Mouse (Mus musculus): Measurements from ENCODE around the gene Lpcat2. TPM values are rescaled to one million over a fixed set of nuclear protein-coding genes. Genes with fewer than 3 reads are reported as not detected.

Gene Lpcat2
- polyA plus RNA-seq, 1 experiment from 2014 or later = 8.9 TPM

DNA sequence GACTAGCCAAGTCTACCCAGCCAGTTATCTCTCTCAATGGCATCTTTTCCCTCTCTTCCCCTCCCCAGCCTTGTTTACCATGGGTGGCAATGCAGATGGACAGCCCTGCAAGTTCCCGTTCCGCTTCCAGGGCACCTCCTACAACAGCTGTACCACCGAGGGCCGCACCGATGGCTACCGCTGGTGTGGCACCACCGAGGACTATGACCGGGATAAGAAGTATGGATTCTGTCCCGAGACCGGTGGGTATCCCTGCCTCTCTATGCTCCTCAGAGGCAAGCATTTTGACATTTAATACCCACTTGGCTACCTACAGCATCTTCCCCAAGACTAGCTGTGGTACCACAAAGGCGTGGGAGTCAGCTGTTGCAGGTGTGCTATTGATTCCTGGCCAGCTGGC is 19.2 kb upstream of the Lpcat2 start:
- H3K9ac ChIP-seq = no peak overlapping the region
- WGBS = 94% methylated on average over 11 of the region's 11 CpGs
- H3K27ac ChIP-seq = no peak overlapping the region
- H3K9me3 ChIP-seq = no peaks in the 10 kb centered on the region
- H3K4me3 ChIP-seq = no peak overlapping the region
- H3K27me3 ChIP-seq (replicated peaks) = no peaks in the 10 kb centered on the region
- no peaks in the 10 kb centered on the region for H3K4me1 ChIP-seq
- H3K4me2 ChIP-seq = no peak overlapping the region
- no peaks in the 10 kb centered on the region for H3K36me3 ChIP-seq (replicated peaks)
- ATAC-seq (replicated peaks) = no peak

DNA sequence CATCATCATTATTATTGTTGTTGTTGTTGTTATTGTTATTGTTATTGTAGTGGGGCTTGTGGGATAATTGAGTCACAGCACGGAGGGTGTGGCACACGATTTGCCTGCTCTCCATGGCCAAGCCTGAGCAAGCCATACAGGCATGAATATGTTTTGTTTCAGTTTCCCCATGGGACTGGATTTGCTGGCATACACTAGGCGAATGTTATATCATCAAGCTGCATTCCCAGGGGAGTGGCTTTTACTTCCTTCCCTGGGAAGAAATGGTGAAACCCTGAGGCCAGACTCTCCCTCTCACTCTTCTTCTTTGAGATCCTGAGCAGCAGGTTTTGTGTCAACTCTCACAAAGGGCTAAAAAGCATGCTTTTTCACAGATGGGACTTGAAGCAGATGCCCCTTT is 16.5 kb upstream of the Lpcat2 start:
- H3K4me2 ChIP-seq = no peak overlapping the region
- no peak overlapping the region for H3K9ac ChIP-seq
- no peak overlapping the region for H3K27ac ChIP-seq
- H3K27me3 ChIP-seq (replicated peaks) = no peaks in the 10 kb centered on the region
- H3K4me3 ChIP-seq = no peak overlapping the region
- WGBS = 78% methylated on average over 3 of the region's 3 CpGs
- H3K36me3 ChIP-seq (replicated peaks) = no peaks in the 10 kb centered on the region
- H3K9me3 ChIP-seq = no peaks in the 10 kb centered on the region
- no peaks in the 10 kb centered on the region for H3K4me1 ChIP-seq
- ATAC-seq (replicated peaks) = no peak

DNA sequence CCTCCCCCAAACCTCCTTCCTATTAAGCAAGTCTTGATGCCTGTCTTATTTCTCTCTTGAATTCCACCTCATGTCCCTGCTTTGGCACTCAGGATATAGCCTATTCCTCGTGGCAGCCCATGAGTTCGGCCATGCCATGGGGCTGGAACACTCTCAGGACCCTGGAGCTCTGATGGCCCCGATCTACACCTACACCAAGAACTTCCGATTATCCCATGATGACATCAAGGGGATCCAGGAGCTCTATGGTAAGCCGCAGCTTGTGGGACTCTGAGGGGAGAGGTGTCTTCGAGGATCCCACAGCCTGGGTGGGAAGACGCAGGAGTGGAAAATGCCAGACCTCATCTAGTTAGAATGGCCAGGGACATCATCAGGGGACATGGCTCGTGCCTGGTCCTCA is 16.0 kb upstream of the Lpcat2 start:
- no peak overlapping the region for H3K4me3 ChIP-seq
- 95% methylated on average over 8 of the region's 8 CpGs for WGBS
- H3K9me3 ChIP-seq = no peaks in the 10 kb centered on the region
- H3K27ac ChIP-seq = no peak overlapping the region
- no peak for ATAC-seq (replicated peaks)
- no peaks in the 10 kb centered on the region for H3K36me3 ChIP-seq (replicated peaks)
- no peaks in the 10 kb centered on the region for H3K4me1 ChIP-seq
- no peak overlapping the region for H3K9ac ChIP-seq
- no peaks in the 10 kb centered on the region for H3K27me3 ChIP-seq (replicated peaks)
- H3K4me2 ChIP-seq = no peak overlapping the region

DNA sequence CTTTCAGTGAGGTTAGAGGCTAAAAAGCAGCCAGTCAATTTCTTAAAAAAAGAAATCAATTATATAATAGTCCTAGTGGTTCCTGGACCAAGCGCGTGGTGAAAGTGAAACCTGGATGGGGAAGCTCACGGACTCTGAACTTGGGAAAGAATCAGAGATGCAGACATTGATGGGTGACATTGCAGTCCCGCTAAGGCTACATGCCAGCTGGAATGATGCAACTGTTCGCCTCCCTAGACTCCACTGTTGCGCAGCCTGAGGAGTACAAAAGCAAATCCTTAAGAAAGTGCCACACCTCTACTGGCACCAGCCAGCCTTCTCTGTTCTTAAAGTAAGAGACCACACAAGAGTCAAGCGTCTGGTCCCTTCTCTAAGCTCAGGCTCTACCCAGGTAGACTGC is 15.3 kb upstream of the Lpcat2 start:
- ATAC-seq (replicated peaks) = no peak
- Histone ChIP-seq H3K4me3 (no peak overlapping the region), H3K36me3 (replicated peaks) (no peaks in the 10 kb centered on the region), H3K9ac (no peak overlapping the region), H3K4me2 (no peak overlapping the region), H3K4me1 (no peaks in the 10 kb centered on the region), H3K27me3 (replicated peaks) (no peaks in the 10 kb centered on the region), H3K27ac (no peak overlapping the region), H3K9me3 (no peaks in the 10 kb centered on the region)
- 91% methylated on average over 7 of the region's 7 CpGs for WGBS

DNA sequence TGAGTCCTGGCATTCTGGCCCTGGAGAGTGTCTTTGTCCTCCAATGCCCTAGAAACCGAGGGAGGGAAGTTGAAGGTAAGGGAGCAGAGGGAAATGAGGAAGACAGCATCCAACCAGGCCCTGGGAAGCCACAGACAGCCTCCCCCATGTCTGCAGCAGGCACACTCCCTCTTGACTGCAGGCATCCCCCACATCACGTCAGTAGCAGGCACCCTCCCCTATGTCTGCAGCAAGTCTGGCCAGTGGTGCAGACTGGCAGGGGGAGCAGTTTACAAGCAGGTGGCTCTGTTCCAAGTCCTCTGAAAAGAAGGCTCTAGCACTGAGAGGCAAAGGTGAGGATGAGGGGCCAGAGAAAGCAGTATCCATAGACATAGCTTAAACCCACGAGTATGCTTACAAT is 8.5 kb upstream of the Lpcat2 start:
- peak; percentile 52; the same call in 1 of the 2 replicates for ATAC-seq (replicated peaks)
- Histone ChIP-seq H3K27me3 (replicated peaks) (no peaks in the 10 kb centered on the region), H3K4me3 (no peak overlapping the region), H3K27ac (0 out of 2 replicates have a peak overlapping the region, but pooled peaks have one; percentile 8), H3K4me2 (no peak overlapping the region), H3K9ac (no peak overlapping the region), H3K36me3 (replicated peaks) (no peaks in the 10 kb centered on the region), H3K9me3 (no peaks in the 10 kb centered on the region), H3K4me1 (peaks cover 3% of the 10 kb centered on the region; the same call in 1 of the 2 replicates)
- 22% methylated on average over 3 of the region's 3 CpGs for WGBS

DNA sequence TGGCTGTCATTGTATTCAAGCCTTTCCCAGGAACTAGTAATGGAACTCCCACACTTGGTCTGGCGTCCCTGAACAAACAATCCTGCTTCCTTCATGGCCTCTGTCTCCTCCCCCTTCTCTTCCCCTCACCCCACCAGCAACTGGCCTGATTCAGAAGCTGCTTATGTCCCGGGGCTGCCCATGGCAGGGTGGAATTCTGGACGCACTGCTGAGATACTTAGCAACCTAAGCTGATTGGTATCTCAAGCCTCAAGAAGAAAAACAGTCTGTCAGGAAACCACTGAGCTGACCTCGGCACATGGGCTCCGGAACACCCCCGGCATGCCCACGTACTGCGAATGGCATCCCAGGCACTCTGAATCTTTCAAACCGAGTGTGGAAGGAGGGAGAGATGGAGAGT is 7.8 kb upstream of the Lpcat2 start:
- no peak overlapping the region for H3K9ac ChIP-seq
- peak; percentile 72; the same call in 1 of the 2 replicates for ATAC-seq (replicated peaks)
- no peaks in the 10 kb centered on the region for H3K9me3 ChIP-seq
- H3K4me3 ChIP-seq = no peak overlapping the region
- no peaks in the 10 kb centered on the region for H3K27me3 ChIP-seq (replicated peaks)
- H3K4me1 ChIP-seq = peaks cover 3% of the 10 kb centered on the region; the same call in 1 of the 2 replicates
- no peaks in the 10 kb centered on the region for H3K36me3 ChIP-seq (replicated peaks)
- no peak overlapping the region for H3K27ac ChIP-seq
- WGBS = 39% methylated on average over 9 of the region's 9 CpGs
- no peak overlapping the region for H3K4me2 ChIP-seq

DNA sequence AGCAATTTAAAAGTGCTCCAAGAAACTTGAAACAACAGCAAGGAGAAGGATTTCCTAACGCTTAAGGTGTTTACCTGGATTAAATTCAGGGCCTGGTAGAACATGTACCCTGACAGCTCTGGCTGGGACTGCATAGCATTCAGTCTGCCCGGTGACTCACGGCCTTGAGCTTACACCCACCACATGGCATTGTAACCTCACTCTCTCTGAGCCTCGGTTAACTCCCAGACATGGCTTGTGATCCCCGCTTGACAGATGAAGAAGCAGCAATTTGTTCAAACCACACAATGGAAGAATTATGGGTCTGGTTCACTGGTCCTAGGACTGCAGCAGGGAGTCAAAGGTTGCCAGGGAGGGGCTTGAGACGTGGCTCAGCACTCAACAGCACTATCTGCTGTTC is 5.9 kb upstream of the Lpcat2 start:
- ATAC-seq (replicated peaks) = no peak
- Histone ChIP-seq H3K36me3 (replicated peaks) (no peaks in the 10 kb centered on the region), H3K27ac (no peak overlapping the region), H3K9ac (no peak overlapping the region), H3K4me2 (no peak overlapping the region), H3K4me3 (no peak overlapping the region), H3K27me3 (replicated peaks) (peaks cover 1% of the 10 kb centered on the region; the same call in 1 of the 2 replicates), H3K4me1 (peaks cover 3% of the 10 kb centered on the region; the same call in 1 of the 2 replicates), H3K9me3 (no peaks in the 10 kb centered on the region)
- WGBS = 65% methylated on average over 6 of the region's 6 CpGs

DNA sequence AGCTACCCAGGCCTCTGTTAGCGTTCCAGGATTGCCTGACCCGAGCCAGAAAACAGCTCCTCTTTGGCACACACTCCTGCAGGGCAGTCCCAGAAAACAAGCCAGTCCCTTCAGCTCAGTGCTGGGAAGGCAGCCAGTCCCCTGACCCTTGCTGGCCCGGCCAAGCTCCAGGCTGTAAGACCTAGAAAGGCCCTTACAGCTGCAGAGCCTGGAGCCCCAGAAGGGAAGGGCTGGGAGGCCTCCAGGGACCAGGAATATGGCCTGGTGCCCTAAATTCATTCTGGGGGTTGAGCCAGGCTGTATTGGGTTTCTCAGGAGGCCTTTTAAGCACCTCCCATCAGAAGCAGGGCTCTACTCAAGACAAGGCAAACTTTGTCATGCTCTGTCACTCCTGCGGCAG is 4.9 kb upstream of the Lpcat2 start:
- peaks cover 3% of the 10 kb centered on the region; the same call in 1 of the 2 replicates for H3K4me1 ChIP-seq
- no peak overlapping the region for H3K4me2 ChIP-seq
- H3K27ac ChIP-seq = no peak overlapping the region
- 70% methylated on average over 4 of the region's 4 CpGs for WGBS
- no peak overlapping the region for H3K9ac ChIP-seq
- H3K4me3 ChIP-seq = no peak overlapping the region
- no peaks in the 10 kb centered on the region for H3K9me3 ChIP-seq
- H3K27me3 ChIP-seq (replicated peaks) = peaks cover 4% of the 10 kb centered on the region; the same call in 1 of the 2 replicates
- H3K36me3 ChIP-seq (replicated peaks) = no peaks in the 10 kb centered on the region
- peak; percentile 61 for ATAC-seq (replicated peaks)

DNA sequence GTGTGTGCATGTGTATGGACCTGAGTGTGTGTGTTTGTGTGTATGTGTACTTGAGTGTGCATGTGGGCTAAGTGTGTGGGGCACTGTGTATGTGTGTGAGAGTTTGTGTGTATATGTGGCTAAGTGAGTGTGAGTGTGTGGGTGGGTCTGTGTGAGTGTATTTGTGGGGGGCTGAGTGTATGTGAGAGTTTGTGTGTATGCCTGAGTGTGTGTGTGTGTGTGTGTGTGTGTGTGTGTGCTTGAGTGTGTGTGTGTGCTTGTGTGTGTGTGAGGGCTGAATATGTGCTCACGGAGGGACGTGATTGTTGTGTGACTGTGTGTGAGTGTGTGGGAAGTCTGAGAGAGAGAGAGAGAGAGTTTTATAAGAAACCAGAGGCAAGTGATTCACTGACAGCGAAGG is 3.8 kb upstream of the Lpcat2 start:
- H3K9me3 ChIP-seq = no peaks in the 10 kb centered on the region
- peaks cover 8% of the 10 kb centered on the region; the same call in 1 of the 2 replicates for H3K4me1 ChIP-seq
- no peaks in the 10 kb centered on the region for H3K36me3 ChIP-seq (replicated peaks)
- H3K4me2 ChIP-seq = no peak overlapping the region
- no peak overlapping the region for H3K4me3 ChIP-seq
- H3K27me3 ChIP-seq (replicated peaks) = peaks cover 4% of the 10 kb centered on the region; the same call in 1 of the 2 replicates
- WGBS = 89% methylated on average over 3 of the region's 3 CpGs
- no peak overlapping the region for H3K9ac ChIP-seq
- no peak overlapping the region for H3K27ac ChIP-seq
- ATAC-seq (replicated peaks) = no peak

DNA sequence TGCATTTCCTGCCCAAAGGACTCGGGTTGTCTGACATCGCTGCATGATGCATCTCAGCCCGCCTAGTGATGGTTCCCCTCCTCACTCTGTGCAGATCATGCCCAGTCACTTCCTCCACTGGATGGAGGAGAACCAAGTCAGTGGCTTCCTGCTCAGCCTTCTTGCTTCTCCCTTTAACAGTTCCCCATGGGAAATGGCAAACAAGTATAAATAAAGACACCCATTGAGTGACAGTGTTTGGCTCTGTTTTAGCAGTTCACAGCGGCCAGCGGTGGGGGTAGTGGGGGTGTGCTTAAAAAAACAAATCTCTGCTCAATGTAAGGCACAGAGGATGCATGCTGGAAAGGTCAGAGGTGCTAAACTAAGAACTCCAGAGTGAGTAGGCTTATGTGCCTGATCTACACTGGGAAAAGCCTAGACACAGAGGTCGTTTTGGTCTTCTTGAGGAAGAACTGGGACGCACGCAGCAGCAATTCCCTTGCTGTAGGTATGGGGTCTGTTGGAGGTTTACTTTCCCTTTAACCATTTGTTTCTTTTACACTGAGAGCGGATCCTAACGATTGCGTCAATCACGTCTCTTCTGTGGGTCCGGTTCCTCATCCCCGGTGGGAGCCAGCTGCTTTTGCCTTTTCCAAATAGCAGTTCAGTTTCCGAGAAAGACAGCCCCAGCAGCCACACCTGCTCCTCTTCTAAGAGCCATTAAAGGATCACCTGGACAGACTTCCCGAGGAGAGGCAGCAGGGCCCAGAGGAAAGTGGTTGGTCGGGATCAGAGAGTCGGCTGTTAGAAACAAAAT is 1.8 kb upstream of the Lpcat2 start:
- Histone ChIP-seq H3K9ac (no peak overlapping the region), H3K9me3 (no peaks in the 10 kb centered on the region), H3K4me1 (peaks cover 5% of the 10 kb centered on the region; the same call in 1 of the 2 replicates), H3K27ac (no peak overlapping the region), H3K27me3 (replicated peaks) (peaks cover 4% of the 10 kb centered on the region; the same call in 1 of the 2 replicates), H3K36me3 (replicated peaks) (no peaks in the 10 kb centered on the region), H3K4me2 (no peak overlapping the region), H3K4me3 (no peak overlapping the region)
- no peak for ATAC-seq (replicated peaks)
- WGBS = 70% methylated on average over 18 of the region's 18 CpGs

DNA sequence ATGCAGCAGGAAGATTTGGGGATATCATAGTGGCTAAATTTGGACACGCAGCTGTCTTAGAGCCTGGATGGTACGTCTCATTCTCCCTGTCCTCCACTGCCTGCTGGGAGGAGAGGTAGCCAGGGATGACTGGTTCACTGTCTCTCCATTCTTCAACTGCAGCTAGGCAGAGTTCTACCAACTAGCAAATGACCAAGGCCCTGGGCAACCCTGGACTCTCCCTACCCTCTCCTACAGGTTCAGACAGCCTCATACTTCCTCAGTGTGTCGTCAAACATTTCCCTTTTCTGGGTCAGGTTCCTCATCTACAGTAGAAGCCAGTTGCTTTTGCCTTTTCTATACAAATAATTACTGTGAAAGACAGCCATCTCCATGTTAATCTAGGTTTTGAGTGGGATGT is 466 bp upstream of the Lpcat2 start:
- H3K4me3 ChIP-seq = peak overlapping the region; percentile 50
- WGBS = 86% methylated on average over 3 of the region's 3 CpGs
- H3K36me3 ChIP-seq (replicated peaks) = no peaks in the 10 kb centered on the region
- H3K27me3 ChIP-seq (replicated peaks) = peaks cover 4% of the 10 kb centered on the region; the same call in 1 of the 2 replicates
- no peak overlapping the region for H3K27ac ChIP-seq
- H3K9me3 ChIP-seq = no peaks in the 10 kb centered on the region
- peaks cover 5% of the 10 kb centered on the region; the same call in 1 of the 2 replicates for H3K4me1 ChIP-seq
- peak overlapping the region; percentile 62; the same call in 1 of the 2 replicates for H3K4me2 ChIP-seq
- ATAC-seq (replicated peaks) = no peak
- 0 out of 2 replicates have a peak overlapping the region, but pooled peaks have one; percentile 52 for H3K9ac ChIP-seq

DNA sequence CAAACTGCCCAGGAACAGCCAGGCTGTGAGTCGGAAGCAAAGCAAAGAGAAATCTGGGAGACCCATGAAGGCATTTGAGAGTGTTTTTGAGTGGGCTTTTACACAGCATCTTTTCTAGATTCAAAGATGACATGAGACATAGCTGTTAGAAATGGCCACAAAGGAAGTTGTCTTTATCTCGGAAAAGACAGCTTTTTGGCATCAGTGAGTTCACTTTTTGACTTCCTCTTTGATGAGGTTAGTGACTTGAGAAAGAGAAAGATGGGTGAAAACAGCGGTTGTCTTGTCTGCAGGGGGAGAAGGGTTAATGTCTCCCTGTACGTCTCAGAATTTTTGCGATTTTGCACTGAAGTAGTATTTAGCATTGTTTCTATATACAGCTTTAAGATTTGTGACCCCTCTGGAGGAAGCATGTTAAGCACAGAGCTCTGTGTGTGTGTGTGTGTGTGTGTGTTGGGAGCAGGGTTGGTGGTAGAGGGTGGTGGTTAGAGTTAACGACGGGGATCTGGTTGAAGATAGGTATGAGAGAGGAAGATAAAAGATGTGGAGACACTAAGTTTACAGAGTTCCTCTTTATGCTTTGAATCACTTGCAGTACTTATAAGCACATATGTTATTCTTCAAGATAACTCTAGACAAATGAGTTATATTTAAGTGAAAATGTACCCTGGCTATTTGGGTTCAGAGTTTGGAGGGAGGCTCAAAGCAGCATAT is 1.3 kb downstream of the Lpcat2 start:
- Histone ChIP-seq H3K27me3 (replicated peaks) (peaks cover 4% of the 10 kb centered on the region; the same call in 1 of the 2 replicates), H3K9me3 (no peaks in the 10 kb centered on the region), H3K9ac (no peak overlapping the region), H3K36me3 (replicated peaks) (no peaks in the 10 kb centered on the region), H3K4me2 (peak overlapping the region; percentile 62), H3K4me3 (peak overlapping the region; percentile 50), H3K4me1 (peaks cover 5% of the 10 kb centered on the region; the same call in 1 of the 2 replicates), H3K27ac (no peak overlapping the region)
- ATAC-seq (replicated peaks) = no peak
- 93% methylated on average over 7 of the region's 7 CpGs for WGBS
